Mouse (Mus musculus): Measurements from ENCODE around the gene T2. TPM values are rescaled to one million over a fixed set of nuclear protein-coding genes. Genes with fewer than 3 reads are reported as not detected.

The T2 gene
- polyA plus RNA-seq, 1 experiment: 0.11 TPM

DNA sequence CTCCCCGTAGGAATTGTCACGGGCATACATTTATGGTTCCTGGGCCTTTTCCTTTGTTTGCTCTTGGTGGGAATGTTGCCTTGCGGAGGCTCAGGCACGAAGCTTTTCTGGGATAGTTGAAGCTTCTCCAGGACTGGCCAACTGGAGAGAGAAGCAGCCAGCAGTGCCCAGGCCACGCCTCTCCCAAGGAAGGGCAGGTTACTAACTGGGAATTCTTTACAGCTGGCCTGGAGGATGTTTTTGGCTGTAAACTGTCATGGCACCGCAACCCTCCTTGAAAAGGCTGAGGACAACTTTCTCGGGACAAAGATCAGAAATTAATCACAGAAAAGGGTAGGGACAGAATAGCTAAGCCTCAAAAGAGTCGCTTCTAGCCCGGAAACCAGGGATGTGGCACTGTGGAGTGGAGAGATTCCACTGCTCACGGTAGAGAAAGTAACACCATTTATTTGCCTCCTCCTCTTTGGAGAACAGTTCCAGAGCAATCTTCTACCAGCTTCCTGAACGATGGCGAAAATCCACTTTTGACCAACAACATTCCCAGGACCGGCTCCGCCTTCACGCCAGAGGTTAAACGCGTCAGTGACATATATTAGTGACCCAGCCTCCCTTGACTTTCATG lies 76.5 kb downstream of the T2 start:
- Histone ChIP-seq H3K4me1 (ENCODE audit: control insufficient read depth, insufficient read depth, insufficient read length, low read length) (no peaks in the 10 kb centered on the region), H3K27me3 (ENCODE audit: control insufficient read depth, insufficient read depth, low read length) (peaks cover 34% of the 10 kb centered on the region), H3K27ac (ENCODE audit: insufficient read depth, low read depth, low read length) (no peak overlapping the region), H3K36me3 (ENCODE audit: control insufficient read depth, insufficient read depth, low read length) (no peaks in the 10 kb centered on the region), H3K4me3 (ENCODE audit: low read depth, low read length) (no peak overlapping the region)
- TF ChIP-seq POLR2A (IDR thresholded peaks at IDR 0.05; ENCODE audit: low read depth, low read length): no peak
- WGBS: 4% methylated on average over 17 of the region's 17 CpGs

DNA sequence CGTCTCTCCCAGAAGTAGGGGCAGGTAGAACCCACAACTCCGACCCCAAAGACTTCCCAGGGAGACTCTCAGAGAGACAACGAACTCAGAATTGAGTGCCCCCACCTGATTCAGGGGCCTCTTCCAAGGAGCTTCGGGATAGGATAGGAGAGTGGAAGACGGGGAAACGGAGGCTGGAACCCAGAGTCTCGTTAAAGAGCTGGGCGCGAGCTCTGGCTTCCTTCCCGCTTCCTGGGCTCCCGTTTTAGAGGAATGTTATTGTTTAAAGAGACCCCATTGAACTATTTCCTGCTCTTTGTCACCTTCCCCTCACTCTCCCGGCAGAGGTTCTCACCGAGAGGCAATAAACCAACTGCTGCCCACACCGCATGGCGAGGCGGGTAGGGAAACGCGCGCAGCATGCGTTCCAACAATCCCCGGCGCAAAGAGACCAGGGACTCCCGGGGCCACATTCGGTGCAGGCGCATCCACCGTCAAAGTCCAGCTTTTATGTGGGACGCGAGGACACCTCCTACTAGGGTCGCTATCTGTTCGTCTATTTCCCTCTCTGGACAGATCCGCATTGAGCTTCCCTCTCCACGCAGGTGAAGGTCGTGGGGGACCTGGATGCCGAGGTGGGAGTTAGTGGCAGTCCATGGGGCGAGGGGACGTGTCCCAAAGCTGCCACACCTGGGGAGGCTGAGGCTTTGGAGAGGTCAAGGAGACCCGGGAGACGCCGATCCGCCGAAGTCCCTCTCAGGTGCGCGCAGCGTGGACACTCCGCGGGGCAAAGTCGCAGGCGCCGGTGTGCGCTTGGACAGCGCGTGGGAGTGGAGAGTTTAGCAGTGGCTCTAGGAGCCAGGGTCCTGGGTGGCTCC lies 77.6 kb downstream of the T2 start:
- H3K4me3 ChIP-seq (ENCODE audit: low read depth, low read length): no peak overlapping the region
- TF ChIP-seq CTCF (IDR thresholded peaks at IDR 0.05; ENCODE audit: extremely low read depth, insufficient read length, insufficient replicate concordance, low read depth, low read length) (no peak), POLR2A (IDR thresholded peaks at IDR 0.05; ENCODE audit: low read depth, low read length) (no peak)
- H3K27ac ChIP-seq (ENCODE audit: insufficient read depth, low read depth, low read length): no peak overlapping the region
- 3% methylated on average over 52 of the region's 52 CpGs for WGBS
- no peaks in the 10 kb centered on the region for H3K4me1 ChIP-seq (ENCODE audit: control insufficient read depth, insufficient read depth, insufficient read length, low read length)
- peaks cover 34% of the 10 kb centered on the region for H3K27me3 ChIP-seq (ENCODE audit: control insufficient read depth, insufficient read depth, low read length)
- H3K36me3 ChIP-seq (ENCODE audit: control insufficient read depth, insufficient read depth, low read length): no peaks in the 10 kb centered on the region

DNA sequence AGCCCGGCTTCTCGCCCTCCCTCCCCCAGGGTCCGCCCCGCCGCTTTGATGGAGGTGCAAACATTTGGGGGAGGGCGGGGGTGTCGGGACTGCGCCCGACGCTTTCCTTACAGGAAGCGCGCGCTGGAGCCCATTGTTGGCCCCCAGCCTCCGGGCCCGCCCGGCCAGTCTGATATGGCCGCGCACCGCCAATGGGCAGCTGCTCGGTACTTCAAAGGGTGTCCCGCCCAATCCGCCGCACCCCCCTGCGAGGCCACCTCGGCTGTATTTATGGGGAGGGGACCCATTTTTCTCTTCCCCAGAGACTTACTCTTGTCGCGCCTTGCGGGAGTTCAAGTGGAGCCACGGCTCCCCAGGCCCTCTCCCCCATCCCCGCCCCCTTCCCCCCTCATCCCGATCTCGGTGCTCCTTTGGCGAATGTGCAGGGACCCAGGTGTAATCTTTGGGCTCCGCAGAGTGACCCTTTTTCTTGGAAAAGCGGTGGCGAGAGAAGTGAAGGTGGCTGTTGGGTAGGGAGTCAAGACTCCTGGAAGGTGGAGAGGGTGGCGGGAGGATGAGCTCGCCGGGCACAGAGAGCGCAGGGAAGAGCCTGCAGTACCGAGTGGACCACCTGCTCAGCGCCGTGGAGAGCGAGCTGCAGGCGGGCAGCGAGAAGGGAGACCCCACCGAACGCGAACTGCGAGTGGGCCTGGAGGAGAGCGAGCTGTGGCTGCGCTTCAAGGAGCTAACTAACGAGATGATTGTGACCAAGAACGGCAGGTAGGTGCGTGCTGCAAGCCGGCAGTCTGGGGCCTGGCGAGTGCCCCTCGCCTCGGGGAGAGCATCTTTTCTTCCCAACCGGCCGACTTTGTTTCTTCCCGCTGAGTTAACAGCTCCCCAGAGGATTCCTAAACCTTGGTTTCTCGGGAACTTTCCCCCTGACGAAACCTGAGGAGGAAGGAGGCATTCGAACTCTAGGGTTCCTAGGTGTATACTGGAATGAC lies 78.5 kb downstream of the T2 start, which contains the start of gene T:
Gene T, plus strand, starts transcription at position 446 of the 983 bp plus-strand sequence.
- H3K4me3 ChIP-seq (ENCODE audit: low read depth, low read length): no peak within 1 kb of the TSS
- 2% methylated on average over 65 of the region's 65 CpGs for WGBS
- no peaks in the 10 kb centered on the region for H3K36me3 ChIP-seq (ENCODE audit: control insufficient read depth, insufficient read depth, low read length)
- TF ChIP-seq POLR2A (IDR thresholded peaks at IDR 0.05; ENCODE audit: low read depth, low read length) (no peak), CTCF (IDR thresholded peaks at IDR 0.05; ENCODE audit: extremely low read depth, insufficient read length, insufficient replicate concordance, low read depth, low read length) (no peak)
- no peak within 1 kb of the TSS for H3K27ac ChIP-seq (ENCODE audit: insufficient read depth, low read depth, low read length)
- peaks cover 34% of the 10 kb centered on the region for H3K27me3 ChIP-seq (ENCODE audit: control insufficient read depth, insufficient read depth, low read length)
- H3K4me1 ChIP-seq (ENCODE audit: control insufficient read depth, insufficient read depth, insufficient read length, low read length): no peaks in the 10 kb centered on the region

DNA sequence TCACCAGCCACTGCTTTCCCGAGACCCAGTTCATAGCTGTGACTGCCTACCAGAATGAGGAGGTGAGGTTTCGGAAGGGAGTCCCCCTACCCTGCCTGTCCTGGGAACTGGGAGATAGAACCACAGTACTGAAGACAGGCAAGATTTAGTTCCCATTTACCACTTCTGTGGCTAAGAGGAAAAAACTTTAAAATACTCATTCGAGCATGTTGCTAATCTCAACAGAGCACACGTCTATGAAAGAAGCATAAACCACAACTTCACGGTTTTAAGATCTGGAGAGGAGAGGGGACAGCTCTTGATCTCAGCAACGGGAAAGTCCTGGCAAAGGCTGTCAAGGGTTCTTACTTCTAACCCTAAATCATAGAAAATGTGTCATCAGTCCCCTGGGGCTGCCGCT lies 80.4 kb downstream of the T2 start:
- Histone ChIP-seq H3K4me3 (ENCODE audit: low read depth, low read length) (no peak overlapping the region), H3K27ac (ENCODE audit: insufficient read depth, low read depth, low read length) (no peak overlapping the region), H3K27me3 (ENCODE audit: control insufficient read depth, insufficient read depth, low read length) (peaks cover 34% of the 10 kb centered on the region), H3K36me3 (ENCODE audit: control insufficient read depth, insufficient read depth, low read length) (no peaks in the 10 kb centered on the region), H3K4me1 (ENCODE audit: control insufficient read depth, insufficient read depth, insufficient read length, low read length) (no peaks in the 10 kb centered on the region)
- WGBS: 56% methylated on average over 7 of the region's 7 CpGs
- no peak for TF ChIP-seq CTCF (IDR thresholded peaks at IDR 0.05; ENCODE audit: extremely low read depth, insufficient read length, insufficient replicate concordance, low read depth, low read length)
- no peak for TF ChIP-seq POLR2A (IDR thresholded peaks at IDR 0.05; ENCODE audit: low read depth, low read length)

DNA sequence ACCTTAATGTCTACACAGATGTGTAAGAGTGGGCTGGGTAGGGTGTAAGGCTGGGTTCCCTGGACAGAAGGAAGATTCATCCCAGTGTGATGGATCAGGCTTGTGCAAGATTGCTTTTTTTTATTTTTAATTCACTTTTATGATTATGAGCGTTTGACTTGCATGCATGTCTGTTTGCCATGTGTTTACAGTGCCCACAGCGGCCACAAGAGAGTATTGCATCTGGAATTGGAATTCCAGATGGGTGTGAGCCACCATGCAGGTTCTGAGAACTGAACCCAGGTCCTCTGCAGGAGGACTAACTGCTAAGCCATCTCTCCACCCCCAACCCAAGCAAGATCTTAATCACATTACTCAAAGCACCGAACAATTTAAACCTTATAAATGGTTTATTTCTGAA lies 88.3 kb downstream of the T2 start:
- no peak for TF ChIP-seq POLR2A (IDR thresholded peaks at IDR 0.05; ENCODE audit: low read depth, low read length)
- no peak for TF ChIP-seq CTCF (IDR thresholded peaks at IDR 0.05; ENCODE audit: extremely low read depth, insufficient read length, insufficient replicate concordance, low read depth, low read length)
- no peaks in the 10 kb centered on the region for H3K27me3 ChIP-seq (ENCODE audit: control insufficient read depth, insufficient read depth, low read length)
- H3K27ac ChIP-seq (ENCODE audit: insufficient read depth, low read depth, low read length): no peak overlapping the region
- no peaks in the 10 kb centered on the region for H3K4me1 ChIP-seq (ENCODE audit: control insufficient read depth, insufficient read depth, insufficient read length, low read length)
- no peak overlapping the region for H3K4me3 ChIP-seq (ENCODE audit: low read depth, low read length)
- WGBS: 51% methylated on average over 3 of the region's 3 CpGs
- no peaks in the 10 kb centered on the region for H3K36me3 ChIP-seq (ENCODE audit: control insufficient read depth, insufficient read depth, low read length)

DNA sequence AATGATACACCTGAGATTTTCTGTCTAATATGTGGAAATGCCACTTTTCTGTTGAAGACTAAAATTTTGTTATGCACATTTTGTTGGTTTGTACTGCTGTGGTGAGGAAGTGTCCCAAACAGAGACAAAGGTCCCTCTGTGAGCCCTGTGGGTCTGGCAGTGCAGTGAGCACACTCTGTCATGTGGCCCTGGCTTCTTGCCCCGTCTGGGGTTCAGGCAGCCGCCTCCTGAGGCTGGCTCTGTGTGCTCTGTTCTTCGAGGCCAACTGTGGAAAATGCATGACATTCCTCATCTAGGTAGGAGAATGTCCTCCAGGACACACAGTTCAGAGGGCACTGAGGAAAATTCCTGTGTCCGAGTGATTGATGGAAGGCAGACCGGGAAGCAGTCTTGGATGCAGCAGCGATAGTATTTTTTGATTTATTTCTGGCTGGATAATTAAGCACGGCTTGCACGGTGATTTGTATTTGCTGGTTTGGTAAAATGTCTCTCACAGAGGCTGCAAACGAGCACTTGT lies 91.9 kb downstream of the T2 start:
- no peaks in the 10 kb centered on the region for H3K4me1 ChIP-seq (ENCODE audit: control insufficient read depth, insufficient read depth, insufficient read length, low read length)
- 38% methylated on average over 9 of the region's 9 CpGs for WGBS
- H3K4me3 ChIP-seq (ENCODE audit: low read depth, low read length): no peak overlapping the region
- no peak overlapping the region for H3K27ac ChIP-seq (ENCODE audit: insufficient read depth, low read depth, low read length)
- no peaks in the 10 kb centered on the region for H3K27me3 ChIP-seq (ENCODE audit: control insufficient read depth, insufficient read depth, low read length)
- no peak for TF ChIP-seq POLR2A (IDR thresholded peaks at IDR 0.05; ENCODE audit: low read depth, low read length)
- no peaks in the 10 kb centered on the region for H3K36me3 ChIP-seq (ENCODE audit: control insufficient read depth, insufficient read depth, low read length)
